Mouse (Mus musculus) limb, embryonic 11.5 days (tissue): ENCODE results near the gene Celf2. TPM values are rescaled to one million over a fixed set of nuclear protein-coding genes. Genes with fewer than 3 reads are reported as not detected.

Source experiments
- ATAC-seq: fragments of 200-750 bp; cut with Nextera tagmentation; 2 replicates; pipeline ENCODE4 v1.8.0; 2017; ENCODE audit warnings: low read depth; ENCODE audit not compliant: insufficient number of reproducible peaks, low FRiP score, low TSS enrichment
- DNase-seq: peaks from one replicate; pipeline ENCODE4 v3.0.0-alpha.2; 2015; ENCODE audit warnings: low spot score
- H3K27ac ChIP-seq: fragments of 300-500 bp; sonication (generic); replicated peaks from 2 replicates; pipeline ENCODE4 v1.5.1; 2014; ENCODE audit warnings: low read depth, mild to moderate bottlenecking, low read length
- H3K27me3 ChIP-seq: fragments of 300-500 bp; sonication (generic); 2 replicates; pipeline ENCODE4 v1.6.1; 2014; ENCODE audit warnings: mild to moderate bottlenecking, low read length, mixed read lengths; ENCODE audit not compliant: control insufficient read depth, insufficient read depth
- H3K36me3 ChIP-seq: fragments of 300-500 bp; sonication (generic); 2 replicates; pipeline ENCODE4 v1.6.1; 2014; ENCODE audit warnings: mild to moderate bottlenecking, low read length, moderate library complexity, mixed read lengths; ENCODE audit not compliant: control insufficient read depth, insufficient read depth
- H3K4me1 ChIP-seq: fragments of 300-500 bp; sonication (generic); 2 replicates; pipeline ENCODE4 v1.6.1; 2014; ENCODE audit warnings: low read length, mixed read lengths; ENCODE audit not compliant: control insufficient read depth, insufficient read depth
- H3K4me2 ChIP-seq: fragments of 300-500 bp; sonication (generic); 2 replicates; pipeline ENCODE4 v1.6.1; 2014; ENCODE audit warnings: low read depth, mild to moderate bottlenecking, moderate library complexity; ENCODE audit not compliant: severe bottlenecking
- H3K4me3 ChIP-seq: fragments of 300-500 bp; sonication (generic); 2 replicates; pipeline ENCODE4 v1.5.1; 2014; ENCODE audit warnings: low read depth, low read length
- H3K9ac ChIP-seq: fragments of 300-500 bp; sonication (generic); 2 replicates; pipeline ENCODE4 v1.6.1; 2014; ENCODE audit warnings: mild to moderate bottlenecking, low read length
- H3K9me3 ChIP-seq: fragments of 300-500 bp; sonication (generic); 2 replicates; pipeline ENCODE4 v1.6.1; 2016; ENCODE audit warnings: low read length; ENCODE audit not compliant: control insufficient read depth
- WGBS: fragments of 180-500 bp; shearing (Covaris S2); extraction: QIAGEN DNeasy Blood & Tissue Kit; methylation state at CpG from one replicate; pipeline ENCODE4 v1.1.7; 2014; 5-methylcytosine and 5-hydroxymethylcytosine counted together
- polyA plus RNA-seq: library from polyadenylated mRNA; unstranded; fragments of >200 nt; fragmentation: Nextera tagmentation; extraction: Ambion mirVana; gene quantifications from 2 replicates; pipeline ENCODE4 v1.2.1, GENCODE M21; 2014

Celf2 gene
- polyA plus RNA-seq, 1 experiment from 2014 or later: 24.1 TPM

GRCm38 (mm10) chr2:7438721-7439282 is 70.6 kb downstream of the Celf2 start:
- H3K27me3 ChIP-seq: no peaks in the 10 kb centered on the region
- DNase-seq (no peak), ATAC-seq (no peak)
- H3K9ac ChIP-seq: no peak overlapping the region
- H3K4me1 ChIP-seq: no peaks in the 10 kb centered on the region
- no peaks in the 10 kb centered on the region for H3K36me3 ChIP-seq
- no peaks in the 10 kb centered on the region for H3K9me3 ChIP-seq
- H3K4me2 ChIP-seq: no peak overlapping the region
- 91% methylated on average over 8 of the region's 8 CpGs for WGBS
- no peak overlapping the region for H3K4me3 ChIP-seq
- H3K27ac ChIP-seq: no peak overlapping the region

GRCm38 (mm10) chr2:7426481-7426880 is 82.9 kb downstream of the Celf2 start:
- H3K4me2 ChIP-seq: no peak overlapping the region
- DNase-seq: no peak
- H3K9ac ChIP-seq: no peak overlapping the region
- WGBS: 95% methylated on average over 1 of the region's 1 CpGs
- H3K9me3 ChIP-seq: no peaks in the 10 kb centered on the region
- no peaks in the 10 kb centered on the region for H3K36me3 ChIP-seq
- no peaks in the 10 kb centered on the region for H3K4me1 ChIP-seq
- no peak for ATAC-seq
- no peak overlapping the region for H3K27ac ChIP-seq
- no peak overlapping the region for H3K4me3 ChIP-seq
- H3K27me3 ChIP-seq: no peaks in the 10 kb centered on the region

- H3K4me1 ChIP-seq: no peaks in the 10 kb centered on the region
- ATAC-seq (no peak), DNase-seq (no peak)
- H3K9ac ChIP-seq: no peak overlapping the region
- H3K4me3 ChIP-seq: no peak overlapping the region
- H3K9me3 ChIP-seq: no peaks in the 10 kb centered on the region
- H3K27me3 ChIP-seq: no peaks in the 10 kb centered on the region
- H3K36me3 ChIP-seq: no peaks in the 10 kb centered on the region
- no peak overlapping the region for H3K27ac ChIP-seq
- 80% methylated on average over 3 of the region's 3 CpGs for WGBS
- no peak overlapping the region for H3K4me2 ChIP-seq
Observed at GRCm38 (mm10) chr2:7400530-7400929, 108.8 kb downstream of the Celf2 start.

DNA sequence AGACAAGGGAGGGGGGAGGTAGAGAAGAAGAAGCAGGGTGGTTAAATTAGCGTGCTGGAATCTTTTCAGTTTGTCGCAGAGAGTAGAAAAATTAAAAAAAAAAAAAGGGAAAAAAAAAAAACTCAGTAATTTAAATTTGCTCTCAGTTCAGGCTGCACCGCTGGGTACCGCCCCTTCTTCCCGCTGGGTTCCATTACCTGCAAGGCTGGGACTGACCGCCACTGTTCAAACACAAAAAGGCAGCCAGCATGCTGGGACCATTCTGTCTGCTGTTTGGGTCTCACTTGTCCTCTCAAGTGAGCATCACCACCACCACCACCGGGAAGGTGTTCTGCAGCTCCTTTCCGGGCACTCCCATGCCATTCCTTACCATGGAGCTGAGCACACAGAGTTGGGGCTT is 113.4 kb downstream of the Celf2 start:
- 44% methylated on average over 8 of the region's 8 CpGs for WGBS

GRCm38 (mm10) chr2:7395473-7395872 is 113.9 kb downstream of the Celf2 start:
- ATAC-seq (no peak), DNase-seq (no peak)
- 58% methylated on average over 7 of the region's 7 CpGs for WGBS
- Histone ChIP-seq H3K4me2 (no peak overlapping the region), H3K27me3 (no peaks in the 10 kb centered on the region), H3K4me1 (no peaks in the 10 kb centered on the region), H3K27ac (no peak overlapping the region), H3K9me3 (no peaks in the 10 kb centered on the region), H3K9ac (no peak overlapping the region), H3K36me3 (no peaks in the 10 kb centered on the region), H3K4me3 (no peak overlapping the region)

More for the DNA sequence above, 113.4 kb downstream of the Celf2 start:
- H3K36me3 ChIP-seq: no peaks in the 10 kb centered on the region
- no peaks in the 10 kb centered on the region for H3K27me3 ChIP-seq
- H3K9ac ChIP-seq: no peak overlapping the region
- H3K4me3 ChIP-seq: no peak overlapping the region
- ATAC-seq: no peak
- no peaks in the 10 kb centered on the region for H3K9me3 ChIP-seq
- no peak overlapping the region for H3K27ac ChIP-seq
- no peaks in the 10 kb centered on the region for H3K4me1 ChIP-seq
- DNase-seq: no peak
- H3K4me2 ChIP-seq: no peak overlapping the region

- H3K9ac ChIP-seq: no peak overlapping the region
- H3K36me3 ChIP-seq: no peaks in the 10 kb centered on the region
- H3K9me3 ChIP-seq: no peaks in the 10 kb centered on the region
- DNase-seq: no peak
- H3K27ac ChIP-seq: no peak overlapping the region
- 93% methylated on average over 2 of the region's 2 CpGs for WGBS
- no peak for ATAC-seq
- H3K4me2 ChIP-seq: no peak overlapping the region
- H3K27me3 ChIP-seq: no peaks in the 10 kb centered on the region
- H3K4me1 ChIP-seq: no peaks in the 10 kb centered on the region
- H3K4me3 ChIP-seq: no peak overlapping the region
Observed at GRCm38 (mm10) chr2:7392500-7392899, 116.9 kb downstream of the Celf2 start.

DNA sequence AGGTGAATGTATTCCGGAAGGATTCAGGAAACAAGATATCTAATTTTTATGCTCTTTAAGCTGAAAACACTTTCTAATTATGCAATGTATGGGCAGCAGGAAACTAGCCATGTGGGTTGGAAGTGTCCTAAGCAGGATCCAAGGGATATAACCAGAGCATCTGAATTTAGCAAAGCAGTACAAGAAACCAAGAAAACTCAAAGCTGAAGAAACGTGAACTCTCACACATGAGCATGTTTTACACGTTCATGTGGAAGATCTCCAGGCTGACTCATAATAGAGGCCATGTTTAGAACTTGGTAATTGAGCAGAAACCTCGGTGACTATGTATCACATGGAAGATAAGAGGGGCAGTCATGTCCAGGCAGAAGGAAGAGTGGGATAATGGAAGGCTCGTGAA is 120.1 kb downstream of the Celf2 start:
- no peaks in the 10 kb centered on the region for H3K9me3 ChIP-seq
- H3K9ac ChIP-seq: no peak overlapping the region
- H3K4me3 ChIP-seq: no peak overlapping the region
- no peaks in the 10 kb centered on the region for H3K4me1 ChIP-seq
- no peaks in the 10 kb centered on the region for H3K27me3 ChIP-seq
- WGBS: 87% methylated on average over 5 of the region's 5 CpGs
- ATAC-seq: no peak
- H3K36me3 ChIP-seq: no peaks in the 10 kb centered on the region
- no peak overlapping the region for H3K27ac ChIP-seq
- no peak overlapping the region for H3K4me2 ChIP-seq
- DNase-seq: no peak

DNA sequence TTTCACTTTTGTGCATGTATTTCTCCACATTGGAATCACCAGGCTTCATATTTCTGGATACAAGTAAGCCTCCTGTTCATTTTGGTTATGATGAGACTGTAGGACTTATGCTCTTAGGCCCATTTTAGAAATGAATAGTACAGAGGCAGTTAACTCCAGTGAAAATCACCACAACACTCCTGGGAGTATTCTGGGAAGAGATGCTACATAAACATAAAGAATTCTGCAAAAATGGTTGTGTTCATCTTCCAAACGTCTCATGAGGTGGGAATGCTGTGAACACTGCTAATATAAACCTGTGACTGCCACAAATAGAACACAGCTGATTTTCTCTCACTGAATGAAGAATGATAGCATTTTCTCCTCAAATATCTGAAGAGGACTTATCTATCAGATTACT is 130.6 kb downstream of the Celf2 start:
- ATAC-seq (no peak), DNase-seq (no peak)
- Histone ChIP-seq H3K4me3 (no peak overlapping the region), H3K9me3 (no peaks in the 10 kb centered on the region), H3K27me3 (no peaks in the 10 kb centered on the region), H3K27ac (no peak overlapping the region), H3K36me3 (no peaks in the 10 kb centered on the region), H3K4me2 (no peak overlapping the region), H3K9ac (no peak overlapping the region), H3K4me1 (no peaks in the 10 kb centered on the region)
- 46% methylated on average over 1 of the region's 1 CpGs for WGBS

DNA sequence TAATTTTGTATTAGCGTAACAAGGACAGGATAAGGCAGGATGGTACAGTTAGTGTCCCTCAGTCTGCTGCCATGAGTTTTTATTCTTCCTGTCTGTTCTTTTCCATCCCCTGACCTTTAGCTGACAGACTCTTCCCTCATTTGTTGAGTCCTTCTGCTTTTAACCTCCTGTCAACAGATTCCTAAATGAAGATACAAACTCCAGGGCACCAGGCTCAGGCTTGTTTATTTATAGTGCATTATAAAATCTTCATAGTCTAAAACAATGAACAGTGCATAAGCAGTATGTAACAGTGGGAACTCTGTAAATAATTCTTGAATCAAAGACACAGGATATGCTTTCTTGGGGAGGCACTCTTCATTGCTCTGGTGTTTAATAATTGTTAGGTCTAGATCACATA is 131.5 kb downstream of the Celf2 start:
- no peak for ATAC-seq
- Histone ChIP-seq H3K9ac (no peak overlapping the region), H3K9me3 (no peaks in the 10 kb centered on the region), H3K36me3 (no peaks in the 10 kb centered on the region), H3K27ac (no peak overlapping the region), H3K27me3 (no peaks in the 10 kb centered on the region), H3K4me1 (no peaks in the 10 kb centered on the region), H3K4me3 (no peak overlapping the region), H3K4me2 (no peak overlapping the region)
- DNase-seq: no peak
- 96% methylated on average over 1 of the region's 1 CpGs for WGBS
